7 mouse cellular contexts compared by ENCODE assay signal in the genomic region with DNA sequence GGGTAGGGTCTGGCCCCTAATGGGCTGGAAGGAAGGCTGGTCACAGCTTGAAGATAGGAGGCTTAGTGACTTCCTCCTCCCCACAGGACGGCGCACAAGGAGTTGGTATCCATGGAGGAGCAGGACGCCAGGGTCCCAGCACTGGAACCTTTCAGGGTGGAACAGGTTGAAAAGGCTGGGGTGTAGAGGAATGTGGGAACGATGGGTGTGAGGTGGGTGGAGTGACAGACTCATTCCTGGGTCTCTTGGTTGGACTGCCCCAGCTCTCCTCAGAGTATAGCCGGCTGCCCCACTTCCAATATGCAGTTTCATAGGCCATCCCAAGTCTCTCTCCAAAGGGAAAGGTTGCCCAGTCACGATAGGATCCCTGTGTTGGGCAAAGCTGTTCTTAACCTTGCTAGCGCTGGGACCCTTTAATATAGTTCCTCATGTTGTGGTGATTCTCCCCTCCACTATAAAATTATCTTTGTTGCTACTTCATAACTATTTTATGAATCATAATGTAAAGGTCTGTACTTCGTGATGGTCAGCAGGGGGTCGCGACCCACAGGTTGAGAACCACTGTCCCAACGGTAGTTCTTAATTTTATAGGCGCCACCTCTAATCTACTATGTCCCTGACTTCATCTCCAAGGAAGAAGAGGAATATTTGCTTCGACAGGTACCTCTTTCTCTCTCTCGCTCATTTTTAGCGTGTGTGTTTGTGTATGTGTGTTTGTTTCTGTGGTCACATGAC. TPM values are rescaled to one million over a fixed set of nuclear protein-coding genes. Genes with fewer than 3 reads are reported as not detected.
DNase-seq lines count a peak whose midpoint lies in the region; ATAC-seq and TF ChIP-seq lines count a peak whose summit lies in the region.

No protein-coding gene starts in this region.

- no peak for DNase-seq in liver, adult 2 months (ENCODE audit: extremely low read depth, low read depth, low spot score)
- DNase-seq in liver, result no peak
- DNase-seq in adrenal gland, postnatal 14 days, result no peak
- no peak for DNase-seq in cerebellum, adult 18-20 months

- no peaks in the 10 kb centered on the region for H3K36me3 ChIP-seq in liver, adult 2 months (ENCODE audit: control insufficient read depth, insufficient read depth, low read length)
- peaks cover 9% of the 10 kb centered on the region; the same call in 1 of the 2 replicates for H3K36me3 ChIP-seq in intestine, postnatal 0 days (ENCODE audit: control insufficient read depth, insufficient read depth)
- peaks cover 43% of the 10 kb centered on the region for H3K36me3 ChIP-seq in neural tube, embryonic 15.5 days

- no peaks in the 10 kb centered on the region for H3K27me3 ChIP-seq in liver, adult 2 months (ENCODE audit: control insufficient read depth, insufficient read depth, low read length)
- H3K27me3 ChIP-seq in intestine, postnatal 0 days (replicated peaks; ENCODE audit: control insufficient read depth, insufficient read depth, low read length), result no peaks in the 10 kb centered on the region
- no peaks in the 10 kb centered on the region for H3K27me3 ChIP-seq in neural tube, embryonic 15.5 days (replicated peaks)

- TF ChIP-seq POLR2A in liver, adult 2 months (IDR thresholded peaks at IDR 0.05; ENCODE audit: extremely low read depth, insufficient read depth, low read length), result no peak
- TF ChIP-seq POLR2A in embryonic fibroblast, embryonic 13.5 days (IDR thresholded peaks at IDR 0.05; ENCODE audit: low read depth, low read length), result no peak

- no peak for ATAC-seq in intestine, postnatal 0 days
- no peak for ATAC-seq in neural tube, embryonic 15.5 days (ENCODE audit: low FRiP score)

- 48% methylated on average over 15 of the region's 15 CpGs for WGBS in liver, adult 2 months
- WGBS in intestine, postnatal 0 days, result 52% methylated on average over 15 of the region's 15 CpGs
- 64% methylated on average over 15 of the region's 15 CpGs for WGBS in neural tube, embryonic 15.5 days

- H3K4me2 ChIP-seq in intestine, postnatal 0 days (replicated peaks; ENCODE audit: low read depth), result peak overlapping the region; percentile 95
- peak overlapping the region; percentile 92 for H3K4me2 ChIP-seq in neural tube, embryonic 15.5 days

- no peaks in the 10 kb centered on the region for H3K9me3 ChIP-seq in intestine, postnatal 0 days (ENCODE audit: control insufficient read depth)
- no peaks in the 10 kb centered on the region for H3K9me3 ChIP-seq in neural tube, embryonic 15.5 days (replicated peaks)

- peak overlapping the region; percentile 48; the same call in 1 of the 2 replicates for H3K4me3 ChIP-seq in liver, adult 2 months (ENCODE audit: insufficient read depth, low read depth, low read length)
- H3K4me3 ChIP-seq in embryonic fibroblast, embryonic 13.5 days (ENCODE audit: insufficient read depth, low read length), result peak overlapping the region; percentile 73
- H3K4me3 ChIP-seq in intestine, postnatal 0 days (ENCODE audit: low read depth, low read length), result peak overlapping the region; percentile 71
- H3K4me3 ChIP-seq in neural tube, embryonic 15.5 days (replicated peaks), result peak overlapping the region; percentile 73

- H3K4me1 ChIP-seq in liver, adult 2 months (ENCODE audit: control insufficient read depth, insufficient read depth, low read length), result peaks cover 16% of the 10 kb centered on the region
- no peaks in the 10 kb centered on the region for H3K4me1 ChIP-seq in embryonic fibroblast, embryonic 13.5 days (ENCODE audit: control insufficient read depth, insufficient read depth, low read length)
- peaks cover 4% of the 10 kb centered on the region; the same call in 1 of the 2 replicates for H3K4me1 ChIP-seq in intestine, postnatal 0 days (replicated peaks; ENCODE audit: control insufficient read depth, insufficient read depth, low read length)
- peaks cover 25% of the 10 kb centered on the region for H3K4me1 ChIP-seq in neural tube, embryonic 15.5 days

- no peak overlapping the region for H3K27ac ChIP-seq in liver, adult 2 months (replicated peaks; ENCODE audit: insufficient read depth, low read depth, low read length)
- no peak overlapping the region for H3K27ac ChIP-seq in embryonic fibroblast, embryonic 13.5 days (ENCODE audit: insufficient read depth, low read length)
- H3K27ac ChIP-seq in intestine, postnatal 0 days (ENCODE audit: low read depth, low read length), result no peak overlapping the region
- no peak overlapping the region for H3K27ac ChIP-seq in neural tube, embryonic 15.5 days (replicated peaks)

- TF ChIP-seq CTCF in liver, adult 2 months (IDR thresholded peaks at IDR 0.05; ENCODE audit: low read depth, low read length), result no peak
- no peak for TF ChIP-seq CTCF in embryonic fibroblast, embryonic 13.5 days (IDR thresholded peaks at IDR 0.05; ENCODE audit: borderline replicate concordance, insufficient read depth, low read length)
- no peak for TF ChIP-seq CTCF in intestine, postnatal 0 days (IDR thresholded peaks at IDR 0.05; ENCODE audit: low read depth)

- H3K9ac ChIP-seq in liver, adult 2 months (ENCODE audit: low read depth, low read length), result peak overlapping the region; percentile 54
- peak overlapping the region; percentile 57; the same call in 1 of the 2 replicates for H3K9ac ChIP-seq in intestine, postnatal 0 days (ENCODE audit: low read depth, low read length)
- peak overlapping the region; percentile 69 for H3K9ac ChIP-seq in neural tube, embryonic 15.5 days (replicated peaks)

- peaks cover 6% of the 10 kb centered on the region; the same call in 1 of the 2 replicates for H3K79me2 ChIP-seq in liver, adult 2 months (ENCODE audit: control insufficient read depth, insufficient read depth, low read length)

RNA-seq across cellular contexts. Expression of a gene that starts 1.0 kb away (rescaled TPM):
- total RNA-seq in liver, adult 2 months (2014; rRNA removed), result 15.0 and 16.8 TPM in 2 replicates
- 38.7 and 51.4 TPM in 2 replicates for polyA plus RNA-seq in liver, adult 2 months (2012; rRNA removed)
- polyA plus RNA-seq in embryonic fibroblast, embryonic 13.5 days (2011; ENCODE audit: insufficient read length, low read depth, missing spikeins), result 20.7 and 21.3 TPM in 2 replicates
- polyA plus RNA-seq in intestine, postnatal 0 days (2015; fragmentation: Nextera tagmentation; extraction: Ambion mirVana), result 58.2 and 63.5 TPM in 2 replicates
- polyA plus RNA-seq in neural tube, embryonic 15.5 days (2015; fragmentation: Nextera tagmentation; extraction: Ambion mirVana), result 131 and 141 TPM in 2 replicates
- 51.4 and 56.3 TPM in 2 replicates for total RNA-seq in adrenal gland, postnatal 14 days (2021)

RNA-seq across cellular contexts. Expression of a gene that starts 5.0 kb away (rescaled TPM):
- 1.7 and 3.5 TPM in 2 replicates for total RNA-seq in liver, adult 2 months (2014; rRNA removed)
- 2.2 and 4.9 TPM in 2 replicates for polyA plus RNA-seq in liver, adult 2 months (2012; rRNA removed)
- 1.5 and 2.6 TPM in 2 replicates for polyA plus RNA-seq in embryonic fibroblast, embryonic 13.5 days (2011; ENCODE audit: insufficient read length, low read depth, missing spikeins)
- 12.5 and 16.3 TPM in 2 replicates for polyA plus RNA-seq in intestine, postnatal 0 days (2015; fragmentation: Nextera tagmentation; extraction: Ambion mirVana)
- polyA plus RNA-seq in neural tube, embryonic 15.5 days (2015; fragmentation: Nextera tagmentation; extraction: Ambion mirVana), result 18.9 and 24.7 TPM in 2 replicates
- total RNA-seq in adrenal gland, postnatal 14 days (2021), result 23.5 and 30.2 TPM in 2 replicates

RNA-seq across cellular contexts. Expression of a gene that starts 12.0 kb away (rescaled TPM):
- 0.18 and 0.34 TPM in 2 replicates for total RNA-seq in liver, adult 2 months (2014; rRNA removed)
- polyA plus RNA-seq in liver, adult 2 months (2012; rRNA removed), result 0.06 and 0.39 TPM in 2 replicates
- polyA plus RNA-seq in embryonic fibroblast, embryonic 13.5 days (2011; ENCODE audit: insufficient read length, low read depth, missing spikeins), result 0.67 and 0.90 TPM in 2 replicates
- not detected in 2 replicates for polyA plus RNA-seq in intestine, postnatal 0 days (2015; fragmentation: Nextera tagmentation; extraction: Ambion mirVana)
- polyA plus RNA-seq in neural tube, embryonic 15.5 days (2015; fragmentation: Nextera tagmentation; extraction: Ambion mirVana), result not detected in 2 replicates
- 2.2 and 3.6 TPM in 2 replicates for total RNA-seq in adrenal gland, postnatal 14 days (2021)

RNA-seq across cellular contexts. Expression of a gene that starts 14.1 kb away (rescaled TPM):
- 4.0 and 4.4 TPM in 2 replicates for total RNA-seq in liver, adult 2 months (2014; rRNA removed)
- 15.8 and 16.2 TPM in 2 replicates for polyA plus RNA-seq in liver, adult 2 months (2012; rRNA removed)
- 6.1 and 6.8 TPM in 2 replicates for polyA plus RNA-seq in embryonic fibroblast, embryonic 13.5 days (2011; ENCODE audit: insufficient read length, low read depth, missing spikeins)
- polyA plus RNA-seq in intestine, postnatal 0 days (2015; fragmentation: Nextera tagmentation; extraction: Ambion mirVana), result 18.3 and 18.8 TPM in 2 replicates
- polyA plus RNA-seq in neural tube, embryonic 15.5 days (2015; fragmentation: Nextera tagmentation; extraction: Ambion mirVana), result 16.0 and 16.7 TPM in 2 replicates
- 15.0 and 19.6 TPM in 2 replicates for total RNA-seq in adrenal gland, postnatal 14 days (2021)

RNA-seq across cellular contexts. Expression of a gene that starts 18.0 kb away (rescaled TPM):
- 0.18 and 0.54 TPM in 2 replicates for total RNA-seq in liver, adult 2 months (2014; rRNA removed)
- 0.24 and 0.80 TPM in 2 replicates for polyA plus RNA-seq in liver, adult 2 months (2012; rRNA removed)
- 124 and 149 TPM in 2 replicates for polyA plus RNA-seq in embryonic fibroblast, embryonic 13.5 days (2011; ENCODE audit: insufficient read length, low read depth, missing spikeins)
- 8.6 and 9.7 TPM in 2 replicates for polyA plus RNA-seq in intestine, postnatal 0 days (2015; fragmentation: Nextera tagmentation; extraction: Ambion mirVana)
- 82.4 and 89.7 TPM in 2 replicates for polyA plus RNA-seq in neural tube, embryonic 15.5 days (2015; fragmentation: Nextera tagmentation; extraction: Ambion mirVana)
- total RNA-seq in adrenal gland, postnatal 14 days (2021), result 26.9 and 44.7 TPM in 2 replicates
